Mouse (Mus musculus) brain, embryonic 14.5 days (tissue): ENCODE data around the gene Pip5kl1.

Experiments
- CTCF ChIP-seq: fragments of 200-500 bp; IDR thresholded peaks from 2 replicates; pipeline ENCODE4 v1.5.1; 2012; ENCODE audit warnings: inconsistent platforms, mild to moderate bottlenecking, moderate library complexity, borderline replicate concordance; ENCODE audit not compliant: insufficient read depth, insufficient read length; ENCODE audit errors: extremely low read depth
- POLR2A ChIP-seq: fragments of 200-500 bp; IDR thresholded peaks from 2 replicates; pipeline ENCODE4 v1.6.1; 2012; ENCODE audit warnings: mild to moderate bottlenecking, inconsistent platforms, borderline replicate concordance; ENCODE audit not compliant: poor library complexity, insufficient read depth, insufficient read length, severe bottlenecking; ENCODE audit errors: extremely low read depth

- TF ChIP-seq CTCF (no peak), POLR2A (no peak)
Observed at GRCm38 (mm10) chr2:32551236-32551635, 23.4 kb upstream of the Pip5kl1 start.
